Mouse (Mus musculus): ENCODE measurements around the gene Ptger4.

Gene Ptger4

GRCm38 (mm10) chr15:5243959-5244905 lies at the start of gene Ptger4:
Gene Ptger4, minus strand, starts transcription at chr15:5244187.
- DNase-seq (ENCODE audit: low spot score in 2 of 2): peak; percentile 77 to 79

DNA sequence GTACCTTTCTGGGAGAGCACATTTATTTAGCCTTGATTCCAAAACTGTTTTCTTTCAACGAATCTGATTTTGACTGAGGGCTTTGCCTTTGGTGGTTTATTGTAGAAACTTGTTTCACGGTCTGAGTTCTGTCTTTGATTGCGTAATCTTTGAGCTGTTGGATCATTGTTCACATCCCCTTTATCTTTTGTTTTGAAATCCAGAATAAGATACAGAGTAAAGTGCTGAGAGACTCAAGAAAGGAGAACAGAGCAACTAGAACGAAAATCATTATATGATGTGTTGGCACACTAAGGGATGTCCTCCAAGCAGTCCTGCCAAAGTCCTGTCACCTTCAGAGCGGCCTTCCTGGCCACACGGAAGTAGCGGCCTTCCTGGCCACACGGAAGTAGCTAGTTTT lies 44.4 kb upstream of the Ptger4 start:
- DNase-seq (ENCODE audit: low spot score in 2 of 2): no peak

- DNase-seq (ENCODE audit: low spot score in 2 of 2): no peak
Observed at GRCm38 (mm10) chr15:5287072-5287471, 43.1 kb upstream of the Ptger4 start.

DNA sequence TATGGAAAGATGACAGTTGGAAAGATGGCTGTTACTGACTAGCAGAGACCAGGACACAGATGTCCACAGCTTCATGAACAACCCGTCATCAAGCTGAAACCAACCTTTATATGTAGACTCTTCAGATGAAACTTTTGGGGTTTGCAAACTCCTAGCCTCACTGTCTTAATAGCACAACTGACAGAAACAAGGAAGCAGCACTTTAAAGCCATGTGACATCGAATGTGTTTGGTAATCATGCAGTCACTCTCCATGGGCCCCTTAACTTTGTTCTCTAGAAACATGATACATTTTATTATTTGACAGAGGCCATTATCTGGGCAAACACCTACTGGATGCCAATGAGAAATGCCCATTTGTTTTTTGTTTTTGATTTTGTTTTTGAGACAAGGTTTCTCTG lies 37.3 kb upstream of the Ptger4 start:
- DNase-seq (ENCODE audit: low spot score in 2 of 2): no peak

- DNase-seq (ENCODE audit: low spot score in 2 of 2): no peak
Observed at GRCm38 (mm10) chr15:5279831-5280230, 35.8 kb upstream of the Ptger4 start.

DNA sequence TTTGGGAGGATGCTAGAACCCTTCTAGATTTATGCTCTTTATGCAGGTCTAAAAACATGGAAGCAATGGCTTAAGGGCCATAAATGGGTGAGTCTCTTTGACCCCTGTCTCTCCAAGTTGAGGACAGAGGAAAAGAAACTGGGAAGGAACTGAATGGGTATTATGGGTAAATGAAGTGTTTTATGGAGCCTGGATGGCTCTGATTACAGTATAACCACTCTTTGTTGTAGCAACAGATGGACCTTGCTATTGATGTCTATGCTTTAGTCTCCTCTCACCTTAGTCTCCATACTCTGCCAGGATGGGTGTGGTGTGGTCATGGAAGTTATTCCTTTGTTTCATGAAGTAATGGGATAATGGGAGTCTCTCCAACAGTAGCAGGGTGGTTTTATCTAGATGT lies 34.5 kb upstream of the Ptger4 start:
- no peak for DNase-seq (ENCODE audit: low spot score in 2 of 2)

DNA sequence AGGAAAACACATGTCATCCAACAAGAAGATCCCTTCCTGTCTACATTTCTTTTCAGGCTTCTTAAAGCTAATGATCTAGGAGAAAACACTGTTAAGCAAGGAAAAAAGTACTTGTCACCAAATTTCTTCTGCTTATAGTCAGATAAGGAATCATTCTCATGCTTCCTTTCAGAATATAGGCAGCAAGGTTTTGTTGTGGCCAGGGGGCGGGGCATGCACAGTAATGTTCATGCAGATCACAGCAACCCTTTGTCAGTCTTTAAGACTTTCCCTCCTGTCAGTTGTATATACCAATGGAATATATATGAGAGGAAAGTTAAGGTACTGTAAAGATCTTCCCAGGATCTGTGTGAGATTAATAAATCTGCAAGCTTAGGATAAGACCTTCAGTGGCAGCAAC lies 30.0 kb upstream of the Ptger4 start:
- no peak for DNase-seq (ENCODE audit: low spot score in 2 of 2)

DNA sequence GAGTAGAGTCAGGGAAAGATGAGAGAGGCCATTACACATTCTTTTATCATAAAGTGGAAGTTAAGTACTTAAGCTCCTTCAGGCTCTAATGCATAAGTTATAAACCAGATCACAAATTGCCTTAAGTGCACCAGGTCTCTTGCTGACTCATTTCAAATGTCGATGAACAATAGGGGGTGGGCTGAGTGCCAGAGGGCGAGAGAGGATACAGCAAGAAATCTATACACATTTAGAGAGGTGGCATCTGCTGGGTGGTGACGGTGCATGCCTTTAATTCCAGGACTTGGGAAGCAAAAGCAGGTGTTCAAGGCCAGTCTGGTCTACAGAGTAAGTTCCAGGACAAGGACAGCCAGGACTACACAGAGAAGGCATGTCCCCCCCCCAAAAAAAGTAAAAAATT lies 22.1 kb upstream of the Ptger4 start:
- no peak for DNase-seq (ENCODE audit: low spot score in 2 of 2)

DNA sequence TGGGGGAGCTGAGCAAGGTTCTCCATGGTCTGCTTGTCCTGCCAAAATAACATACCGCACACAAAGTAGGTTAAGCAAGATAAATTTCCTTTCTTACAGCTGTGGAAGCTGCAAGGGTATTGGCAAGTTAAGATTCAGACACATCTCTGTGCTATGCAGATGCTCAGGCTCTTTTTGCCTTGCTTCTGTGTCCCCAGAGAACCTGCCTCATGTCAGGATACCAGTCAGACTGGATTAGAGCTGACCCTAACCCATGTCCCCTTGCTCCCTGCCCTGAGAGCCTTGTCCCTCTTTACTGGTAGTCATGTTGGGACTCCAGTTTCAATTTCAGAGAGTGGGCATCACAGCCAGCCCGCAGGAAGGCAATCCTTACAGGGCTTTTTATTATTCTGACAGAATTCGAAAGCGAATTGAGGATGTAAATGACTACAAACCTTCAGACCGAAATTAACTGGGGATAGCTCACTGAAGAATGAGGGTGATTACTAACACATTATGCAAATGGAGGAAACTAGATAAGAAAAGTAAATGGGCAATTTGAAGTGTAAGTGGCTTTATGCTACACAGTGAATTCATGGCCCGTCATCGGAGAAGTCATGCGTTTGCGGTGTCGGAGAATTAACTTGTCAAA lies 19.0 kb upstream of the Ptger4 start:
- no peak for DNase-seq (ENCODE audit: low spot score in 2 of 2)

DNA sequence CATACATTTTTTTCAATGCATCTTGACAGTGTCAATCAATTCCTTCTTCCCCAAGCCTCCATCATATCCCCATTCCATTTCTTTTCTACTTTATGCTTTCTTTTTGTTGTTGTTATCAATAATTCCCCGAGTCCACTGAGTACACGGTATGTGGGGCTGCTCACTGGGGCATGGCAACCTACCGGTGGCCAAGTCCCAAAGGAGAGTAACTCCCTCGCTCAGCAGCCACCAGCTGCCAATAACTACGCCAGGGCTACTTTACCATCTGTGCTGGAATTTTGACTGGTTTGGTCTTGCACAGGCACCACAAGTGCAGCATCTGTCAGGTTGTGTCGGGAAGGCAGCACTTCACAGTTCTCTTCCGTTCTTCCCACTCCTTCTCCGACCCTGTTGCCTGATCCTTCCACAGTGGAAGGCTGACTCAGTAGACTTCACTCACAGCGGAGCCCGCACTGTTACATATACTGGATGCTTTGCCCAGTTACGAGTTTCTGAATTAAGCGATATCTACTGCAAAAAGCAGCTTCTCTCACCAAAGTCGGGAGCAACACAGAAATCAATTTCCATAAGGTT lies 18.2 kb upstream of the Ptger4 start:
- DNase-seq (ENCODE audit: low spot score in 2 of 2): no peak

GRCm38 (mm10) chr15:5261004-5261403 lies 17.0 kb upstream of the Ptger4 start:
- DNase-seq (ENCODE audit: low spot score in 2 of 2): no peak

DNA sequence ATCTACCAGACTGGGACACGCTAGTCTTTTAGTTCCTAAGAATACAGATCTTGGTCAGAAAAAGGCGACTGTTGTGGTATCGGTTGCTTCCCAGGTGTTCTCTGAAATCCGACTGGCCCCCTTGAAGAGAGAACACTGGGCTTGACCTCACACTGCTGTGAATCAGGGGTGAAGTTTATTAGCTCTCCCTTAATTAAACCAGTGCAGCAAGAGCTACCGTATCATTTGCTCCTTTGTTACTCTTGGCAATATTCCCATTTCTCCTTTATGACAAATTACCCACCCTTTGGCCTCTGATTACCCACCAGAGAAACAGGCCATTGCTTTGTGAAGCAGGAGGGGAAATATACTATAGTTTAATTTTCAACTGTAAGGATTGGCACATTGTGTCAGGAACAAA lies 16.2 kb upstream of the Ptger4 start:
- DNase-seq (ENCODE audit: low spot score in 2 of 2): no peak

DNA sequence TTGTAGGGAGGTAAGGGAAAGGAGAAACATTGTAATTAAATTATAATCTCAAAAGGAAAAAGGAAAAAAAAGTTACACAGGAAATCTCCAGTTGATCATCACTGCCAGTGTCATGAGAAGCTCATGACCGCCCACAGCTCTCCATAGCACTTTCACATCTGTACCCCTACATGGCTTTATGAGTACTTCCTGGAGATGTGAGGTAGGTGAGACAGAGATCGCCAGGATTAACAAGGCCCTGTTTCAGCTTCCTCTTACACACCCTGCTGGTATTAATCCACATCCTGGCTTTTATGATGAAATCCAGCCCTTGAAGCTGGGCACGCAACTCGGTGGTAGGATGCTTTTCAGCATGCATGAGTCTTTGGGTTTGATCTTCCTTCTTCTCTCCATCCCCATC lies 6.2 kb upstream of the Ptger4 start:
- DNase-seq (ENCODE audit: low spot score in 2 of 2): no peak

- DNase-seq (ENCODE audit: low spot score in 2 of 2): no peak
Observed at GRCm38 (mm10) chr15:5243036-5243958, 690 bp downstream of the Ptger4 start.

DNA sequence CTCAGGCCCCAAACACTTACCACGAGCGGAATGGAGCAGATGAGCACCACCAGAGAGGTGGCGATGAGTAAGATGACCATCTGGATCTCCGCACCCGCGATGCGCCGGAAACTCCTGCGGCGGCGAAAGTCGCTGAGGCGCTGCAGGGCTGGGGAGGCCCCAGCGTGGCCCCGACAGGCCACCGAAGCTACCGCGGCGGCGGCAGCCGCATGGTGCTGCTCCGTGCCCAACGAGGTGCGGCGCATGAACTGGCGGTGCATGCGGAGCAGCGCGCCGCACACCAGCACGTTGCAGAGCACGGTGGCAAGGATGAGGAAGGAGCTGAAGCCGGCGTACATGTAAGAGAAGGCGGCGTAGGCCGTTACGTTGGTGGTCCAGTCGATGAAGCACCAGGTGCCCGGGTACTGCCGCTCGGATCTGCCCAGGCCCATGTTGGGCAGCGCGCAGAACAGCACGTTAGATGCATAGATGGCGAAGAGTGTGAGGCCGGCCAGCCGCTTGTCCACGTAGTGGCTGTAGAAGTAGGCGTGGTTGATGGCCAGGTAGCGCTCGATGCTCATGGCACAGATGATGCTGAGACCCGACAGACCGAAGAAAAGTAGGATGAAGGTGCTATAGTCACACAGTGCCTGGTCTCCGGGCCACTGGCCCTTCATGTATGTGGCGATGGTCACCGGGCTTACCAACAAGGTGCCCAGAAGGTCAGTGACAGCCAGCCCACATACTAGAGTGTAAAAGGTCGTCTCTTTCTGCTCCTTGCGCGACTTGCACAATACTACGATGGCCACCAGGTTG lies 1.5 kb downstream of the Ptger4 start:
- DNase-seq (ENCODE audit: low spot score in 2 of 2): peak; percentile 16 to 24

GRCm38 (mm10) chr15:5241304-5242201 lies 2.4 kb downstream of the Ptger4 start:
- peak in 1 of 2 experiments; percentile 11 for DNase-seq (ENCODE audit: low spot score in 2 of 2)

GRCm38 (mm10) chr15:5240360-5240759 lies 3.6 kb downstream of the Ptger4 start:
- DNase-seq (ENCODE audit: low spot score in 2 of 2): no peak

- no peak for DNase-seq (ENCODE audit: low spot score in 2 of 2)
Observed at GRCm38 (mm10) chr15:5239901-5240300, 4.1 kb downstream of the Ptger4 start.

DNA sequence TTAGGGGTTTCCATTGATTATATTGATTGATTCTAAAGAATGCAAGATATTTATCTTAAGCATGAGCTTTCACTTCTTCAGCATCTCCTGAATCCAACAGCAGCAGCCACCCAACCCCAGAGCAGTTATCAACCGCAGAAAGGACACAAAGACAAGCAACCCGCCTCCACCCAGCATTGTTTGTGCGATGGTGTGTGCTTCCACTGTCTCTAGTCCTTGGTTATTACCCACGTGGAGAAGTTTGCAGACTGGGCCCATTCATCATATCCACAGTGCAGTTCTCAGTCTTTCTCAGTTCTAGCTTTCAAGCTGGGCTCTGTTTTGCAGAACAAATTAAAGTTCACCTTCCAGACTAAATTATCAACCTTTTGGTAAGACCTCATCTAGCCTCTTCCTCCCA lies 4.6 kb downstream of the Ptger4 start:
- no peak for DNase-seq (ENCODE audit: low spot score in 2 of 2)

DNA sequence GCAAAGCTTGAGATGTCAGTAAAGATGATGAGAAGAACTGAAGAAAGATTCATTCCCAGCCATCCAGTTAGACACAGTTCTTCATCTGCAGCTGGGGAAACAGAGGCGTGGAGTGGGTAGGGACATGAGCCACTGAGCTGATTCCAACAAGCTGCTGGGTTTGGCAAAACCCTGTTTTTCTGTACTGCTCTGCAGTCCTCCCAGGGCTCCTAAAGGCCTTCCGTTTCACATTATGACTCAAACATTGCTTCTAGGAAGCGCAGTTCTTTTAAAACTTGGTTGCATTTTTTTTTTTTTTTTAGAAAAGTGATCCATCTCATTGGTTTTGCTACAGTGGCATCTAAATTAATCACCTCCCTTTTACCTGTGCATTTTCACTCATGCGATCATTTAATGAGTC lies 5.4 kb downstream of the Ptger4 start:
- DNase-seq (ENCODE audit: low spot score in 2 of 2): no peak

All from cerebellum, postnatal 4 days (tissue).